Mouse (Mus musculus): Measurements from ENCODE around the gene Fbxo41. TPM values are rescaled to one million over a fixed set of nuclear protein-coding genes. Genes with fewer than 3 reads are reported as not detected.
A peak's percentile ranks its signal among the peaks of the same experiment; 100 is the strongest.

Gene Fbxo41
- total RNA-seq, 1 experiment = 0.54 TPM

GRCm38 (mm10) chr6:85508602-85509001 is 5.8 kb upstream of the Fbxo41 start:
- DNase-seq (ENCODE audit: low read depth, low spot score) = no peak
- Histone ChIP-seq H3K9ac (ENCODE audit: insufficient read depth, low read depth, low read length, poor library complexity, severe bottlenecking) (no peak overlapping the region), H3K4me3 (ENCODE audit: insufficient read depth in 1 of 2, low read depth in 1 of 2, low read length in 2 of 2, poor library complexity in 1 of 2, severe bottlenecking in 1 of 2) (no peak overlapping the region), H3K9me3 (ENCODE audit: control insufficient read depth, insufficient read depth, low read depth, low read length) (no peaks in the 10 kb centered on the region), H3K27ac (ENCODE audit: insufficient read depth, low read depth, low read length, poor library complexity, severe bottlenecking) (no peak overlapping the region), H3K4me1 (ENCODE audit: control insufficient read depth in 2 of 2, insufficient read depth in 2 of 2, low read length in 2 of 2, poor library complexity in 1 of 2) (no peaks in the 10 kb centered on the region), H3K36me3 (ENCODE audit: control insufficient read depth, insufficient read depth, low read length, poor library complexity, severe bottlenecking) (no peaks in the 10 kb centered on the region)
- in situ Hi-C loops (cut with MboI; ENCODE audit: low sequenced_read_pairs in 2 of 2, unreplicated experiment in 2 of 2) = no loop called here
- TF ChIP-seq ZC3H11A (IDR thresholded peaks at IDR 0.05; ENCODE audit: borderline replicate concordance, low read depth, low read length) = no peak
- no peak for TF ChIP-seq ZNF384 (IDR thresholded peaks at IDR 0.05; ENCODE audit: low read depth, low read length)
- no peak for TF ChIP-seq HCFC1 (IDR thresholded peaks at IDR 0.05; ENCODE audit: borderline replicate concordance, insufficient read depth, low read length)
- TF ChIP-seq CHD2 (IDR thresholded peaks at IDR 0.05; ENCODE audit: low read depth, low read length) = no peak
- no peak for TF ChIP-seq MAFK (IDR thresholded peaks at IDR 0.05; ENCODE audit: insufficient read depth, low read depth, low read length)

- in situ Hi-C loops (cut with MboI; ENCODE audit: low sequenced_read_pairs in 2 of 2, unreplicated experiment in 2 of 2) = no loop called here
- TF ChIP-seq HCFC1 (IDR thresholded peaks at IDR 0.05; ENCODE audit: borderline replicate concordance, insufficient read depth, low read length) (no peak), ZNF384 (IDR thresholded peaks at IDR 0.05; ENCODE audit: low read depth, low read length) (no peak), ZC3H11A (IDR thresholded peaks at IDR 0.05; ENCODE audit: borderline replicate concordance, low read depth, low read length) (no peak)
- Histone ChIP-seq H3K27ac (ENCODE audit: insufficient read depth, low read depth, low read length, poor library complexity, severe bottlenecking) (no peak overlapping the region), H3K4me3 (ENCODE audit: insufficient read depth in 1 of 2, low read depth in 1 of 2, low read length in 2 of 2, poor library complexity in 1 of 2, severe bottlenecking in 1 of 2) (no peak overlapping the region), H3K36me3 (ENCODE audit: control insufficient read depth, insufficient read depth, low read length, poor library complexity, severe bottlenecking) (no peaks in the 10 kb centered on the region), H3K9me3 (ENCODE audit: control insufficient read depth, insufficient read depth, low read depth, low read length) (no peaks in the 10 kb centered on the region), H3K9ac (ENCODE audit: insufficient read depth, low read depth, low read length, poor library complexity, severe bottlenecking) (no peak overlapping the region), H3K4me1 (ENCODE audit: control insufficient read depth in 2 of 2, insufficient read depth in 2 of 2, low read length in 2 of 2, poor library complexity in 1 of 2) (peaks cover 0 to 12% of the 10 kb centered on the region in 2 experiments; a peak in 1 of 4 replicates)
- DNase-seq (ENCODE audit: low read depth, low spot score) = no peak
Observed at GRCm38 (mm10) chr6:85504908-85505307, 2.1 kb upstream of the Fbxo41 start.

- Histone ChIP-seq H3K36me3 (ENCODE audit: control insufficient read depth, insufficient read depth, low read length, poor library complexity, severe bottlenecking) (no peaks in the 10 kb centered on the region), H3K9ac (ENCODE audit: insufficient read depth, low read depth, low read length, poor library complexity, severe bottlenecking) (peak overlapping the region; percentile 59), H3K27ac (ENCODE audit: insufficient read depth, low read depth, low read length, poor library complexity, severe bottlenecking) (no peak overlapping the region), H3K4me1 (ENCODE audit: control insufficient read depth in 2 of 2, insufficient read depth in 2 of 2, low read length in 2 of 2, poor library complexity in 1 of 2) (peaks cover 0 to 12% of the 10 kb centered on the region in 2 experiments; a peak in 1 of 4 replicates), H3K4me3 (ENCODE audit: insufficient read depth in 1 of 2, low read depth in 1 of 2, low read length in 2 of 2, poor library complexity in 1 of 2, severe bottlenecking in 1 of 2) (peak overlapping the region; percentile 83 to 97), H3K9me3 (ENCODE audit: control insufficient read depth, insufficient read depth, low read depth, low read length) (no peaks in the 10 kb centered on the region)
- TF ChIP-seq ZC3H11A (IDR thresholded peaks at IDR 0.05; ENCODE audit: borderline replicate concordance, low read depth, low read length) = no peak
- TF ChIP-seq HCFC1 (IDR thresholded peaks at IDR 0.05; ENCODE audit: borderline replicate concordance, insufficient read depth, low read length) = no peak
- TF ChIP-seq ZNF384 (IDR thresholded peaks at IDR 0.05; ENCODE audit: low read depth, low read length) = no peak
- no peak for TF ChIP-seq CHD2 (IDR thresholded peaks at IDR 0.05; ENCODE audit: low read depth, low read length)
- in situ Hi-C loops (cut with MboI; ENCODE audit: low sequenced_read_pairs in 2 of 2, unreplicated experiment in 2 of 2) = no loop called here
- DNase-seq (ENCODE audit: low read depth, low spot score) = no peak
Observed at GRCm38 (mm10) chr6:85502103-85502910, 487 bp downstream of the Fbxo41 start.

GRCm38 (mm10) chr6:85501571-85502102 is 1.2 kb downstream of the Fbxo41 start:
- Histone ChIP-seq H3K4me1 (ENCODE audit: control insufficient read depth in 2 of 2, insufficient read depth in 2 of 2, low read length in 2 of 2, poor library complexity in 1 of 2) (peaks cover 0 to 12% of the 10 kb centered on the region in 2 experiments; a peak in 1 of 4 replicates), H3K4me3 (ENCODE audit: insufficient read depth in 1 of 2, low read depth in 1 of 2, low read length in 2 of 2, poor library complexity in 1 of 2, severe bottlenecking in 1 of 2) (peak overlapping the region; percentile 83 to 97), H3K9me3 (ENCODE audit: control insufficient read depth, insufficient read depth, low read depth, low read length) (no peaks in the 10 kb centered on the region), H3K27ac (ENCODE audit: insufficient read depth, low read depth, low read length, poor library complexity, severe bottlenecking) (no peak overlapping the region), H3K9ac (ENCODE audit: insufficient read depth, low read depth, low read length, poor library complexity, severe bottlenecking) (no peak overlapping the region), H3K36me3 (ENCODE audit: control insufficient read depth, insufficient read depth, low read length, poor library complexity, severe bottlenecking) (no peaks in the 10 kb centered on the region)
- no peak for TF ChIP-seq ZNF384 (IDR thresholded peaks at IDR 0.05; ENCODE audit: low read depth, low read length)
- no peak for TF ChIP-seq ZC3H11A (IDR thresholded peaks at IDR 0.05; ENCODE audit: borderline replicate concordance, low read depth, low read length)
- no peak for TF ChIP-seq HCFC1 (IDR thresholded peaks at IDR 0.05; ENCODE audit: borderline replicate concordance, insufficient read depth, low read length)
- TF ChIP-seq MAFK (IDR thresholded peaks at IDR 0.05; ENCODE audit: insufficient read depth, low read depth, low read length) = no peak
- no peak for TF ChIP-seq CHD2 (IDR thresholded peaks at IDR 0.05; ENCODE audit: low read depth, low read length)
- in situ Hi-C loops (cut with MboI; ENCODE audit: low sequenced_read_pairs in 2 of 2, unreplicated experiment in 2 of 2) = no loop called here
- no peak for DNase-seq (ENCODE audit: low read depth, low spot score)

Data from ES-E14 (cell line).